Mouse (Mus musculus) heart, embryonic 15.5 days (tissue): ENCODE data around the gene Gdpd4. TPM values are rescaled to one million over a fixed set of nuclear protein-coding genes. Genes with fewer than 3 reads are reported as not detected.

Experiments
- ATAC-seq: fragments of 200-750 bp; cut with Nextera tagmentation; replicated peaks from 2 replicates; pipeline ENCODE4 v1.8.0; 2017; ENCODE audit warnings: low read depth, moderate TSS enrichment; ENCODE audit not compliant: insufficient number of reproducible peaks, insufficient read depth, low FRiP score
- H3K27ac ChIP-seq: fragments of 300-500 bp; sonication (generic); 2 replicates; pipeline ENCODE4 v1.5.1; 2015; ENCODE audit warnings: mild to moderate bottlenecking, inconsistent platforms
- H3K27me3 ChIP-seq: fragments of 300-500 bp; sonication (generic); 2 replicates; pipeline ENCODE4 v1.6.1; 2015; ENCODE audit warnings: inconsistent platforms
- H3K36me3 ChIP-seq: fragments of 300-500 bp; sonication (generic); 2 replicates; pipeline ENCODE4 v1.6.1; 2015; ENCODE audit warnings: mild to moderate bottlenecking, inconsistent platforms
- H3K4me1 ChIP-seq: fragments of 300-500 bp; sonication (generic); replicated peaks from 2 replicates; pipeline ENCODE4 v1.6.1; 2015; ENCODE audit warnings: inconsistent platforms
- H3K4me2 ChIP-seq: fragments of 300-500 bp; sonication (generic); 2 replicates; pipeline ENCODE4 v1.6.1; 2015; ENCODE audit warnings: inconsistent platforms, mild to moderate bottlenecking, moderate library complexity
- H3K4me3 ChIP-seq: fragments of 300-500 bp; sonication (generic); 2 replicates; pipeline ENCODE4 v1.5.1; 2015; ENCODE audit warnings: mild to moderate bottlenecking, inconsistent platforms
- H3K9ac ChIP-seq: fragments of 300-500 bp; sonication (generic); 2 replicates; pipeline ENCODE4 v1.6.1; 2015; ENCODE audit warnings: mild to moderate bottlenecking, inconsistent platforms
- H3K9me3 ChIP-seq: fragments of 300-500 bp; sonication (generic); replicated peaks from 2 replicates; pipeline ENCODE4 v1.6.1; 2016; ENCODE audit warnings: inconsistent platforms
- WGBS: fragments of 180-500 bp; shearing (Covaris S2); methylation state at CpG from one replicate; pipeline ENCODE4 v1.1.7; 2015; ENCODE audit warnings: mixed read lengths; 5-methylcytosine and 5-hydroxymethylcytosine counted together
- polyA plus RNA-seq: library from polyadenylated mRNA; unstranded; fragments of >200 nt; fragmentation: Nextera tagmentation; extraction: Ambion mirVana; gene quantifications from 2 replicates; pipeline ENCODE4 v1.2.1, GENCODE M21; 2015

The Gdpd4 gene
- polyA plus RNA-seq, 1 experiment from 2014 or later = not detected

GRCm38 (mm10) chr7:98085314-98085713 lies 165.6 kb downstream of the Gdpd4 start:
- 57% methylated on average over 7 of the region's 7 CpGs for WGBS
- H3K4me1 ChIP-seq = peaks cover 23% of the 10 kb centered on the region
- no peaks in the 10 kb centered on the region for H3K27me3 ChIP-seq
- H3K36me3 ChIP-seq = no peaks in the 10 kb centered on the region
- H3K27ac ChIP-seq = peak overlapping the region; percentile 57; the same call in 1 of the 2 replicates
- H3K9me3 ChIP-seq = no peaks in the 10 kb centered on the region
- no peak overlapping the region for H3K9ac ChIP-seq
- no peak for ATAC-seq
- 0 out of 2 replicates have a peak overlapping the region, but pooled peaks have one; percentile 28 for H3K4me2 ChIP-seq
- H3K4me3 ChIP-seq = no peak overlapping the region

DNA sequence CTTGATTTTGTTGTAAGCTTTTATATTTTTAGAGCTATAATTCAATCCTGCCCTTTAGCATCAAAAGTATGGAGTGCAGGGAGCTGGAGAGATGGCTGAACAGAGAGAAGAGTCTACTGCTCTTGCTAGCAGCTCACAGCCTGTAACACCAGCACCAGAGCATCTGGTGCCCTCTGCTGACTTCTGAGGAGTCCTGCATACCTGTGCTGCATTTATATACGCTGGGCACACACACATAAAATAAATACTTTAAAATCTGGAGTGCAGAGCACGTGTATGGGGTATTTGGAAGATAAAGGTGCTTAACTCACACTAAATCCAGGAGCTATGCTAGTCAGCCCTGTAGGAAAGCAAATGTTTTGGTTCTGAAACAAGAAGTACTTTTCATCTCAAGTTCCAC lies 166.6 kb downstream of the Gdpd4 start:
- no peak for ATAC-seq
- H3K4me1 ChIP-seq = peaks cover 23% of the 10 kb centered on the region
- no peak overlapping the region for H3K4me2 ChIP-seq
- no peaks in the 10 kb centered on the region for H3K36me3 ChIP-seq
- H3K4me3 ChIP-seq = no peak overlapping the region
- H3K9ac ChIP-seq = no peak overlapping the region
- no peak overlapping the region for H3K27ac ChIP-seq
- 41% methylated on average over 2 of the region's 2 CpGs for WGBS
- H3K27me3 ChIP-seq = no peaks in the 10 kb centered on the region
- no peaks in the 10 kb centered on the region for H3K9me3 ChIP-seq

DNA sequence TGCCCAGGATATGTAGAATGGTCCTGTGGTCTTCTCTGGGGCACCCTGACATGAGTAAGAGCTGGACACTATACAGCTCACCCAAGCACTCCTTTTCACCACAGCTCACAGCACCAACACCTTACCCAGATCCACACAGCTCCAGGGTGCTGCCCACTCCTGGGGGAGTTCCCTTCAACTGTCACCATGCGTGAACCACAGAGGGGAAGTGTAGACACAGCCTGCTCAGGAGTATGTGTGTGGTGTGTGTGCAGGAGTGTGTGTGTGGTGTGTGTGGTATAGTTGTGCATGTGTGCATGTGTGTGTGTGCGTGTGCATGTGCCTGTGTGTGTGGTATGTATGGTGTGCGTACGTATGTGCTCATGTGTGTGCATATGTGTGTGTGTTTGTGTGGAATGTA lies 176.1 kb downstream of the Gdpd4 start:
- Histone ChIP-seq H3K36me3 (no peaks in the 10 kb centered on the region), H3K9ac (no peak overlapping the region), H3K4me2 (no peak overlapping the region), H3K9me3 (no peaks in the 10 kb centered on the region), H3K4me1 (no peaks in the 10 kb centered on the region), H3K27ac (no peak overlapping the region), H3K27me3 (no peaks in the 10 kb centered on the region), H3K4me3 (no peak overlapping the region)
- ATAC-seq = no peak
- WGBS = 88% methylated on average over 4 of the region's 4 CpGs

DNA sequence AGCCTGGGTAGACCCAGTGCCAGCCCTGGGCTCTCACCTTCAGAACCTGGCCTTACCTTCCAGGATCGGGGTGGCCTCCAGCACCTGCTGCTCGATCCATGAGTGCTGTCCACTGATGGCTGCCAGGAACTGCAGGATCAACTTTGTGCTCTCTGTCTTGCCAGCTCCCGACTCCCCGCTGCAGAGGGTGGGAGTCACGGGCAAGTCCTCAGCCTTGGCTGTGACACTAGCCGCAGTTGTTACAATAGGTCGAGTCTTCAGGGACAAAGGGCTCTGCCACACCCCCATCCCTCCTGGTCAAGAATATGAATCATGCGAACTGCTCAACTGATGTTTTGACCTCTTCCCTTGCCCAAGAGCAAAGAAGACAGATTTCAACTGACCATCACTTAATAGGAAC lies 177.8 kb downstream of the Gdpd4 start:
- H3K4me3 ChIP-seq = no peak overlapping the region
- no peak for ATAC-seq

More for the DNA sequence above, 177.8 kb downstream of the Gdpd4 start:
- H3K27ac ChIP-seq = no peak overlapping the region
- WGBS = 84% methylated on average over 8 of the region's 8 CpGs
- H3K9ac ChIP-seq = no peak overlapping the region
- H3K27me3 ChIP-seq = no peaks in the 10 kb centered on the region
- H3K36me3 ChIP-seq = no peaks in the 10 kb centered on the region
- H3K4me1 ChIP-seq = no peaks in the 10 kb centered on the region
- no peaks in the 10 kb centered on the region for H3K9me3 ChIP-seq
- H3K4me2 ChIP-seq = no peak overlapping the region

Other genes starting within 250 kb of the Gdpd4 start
- 80.5 and 102 TPM in 2 replicates for gene Clns1a, start 223.3 kb upstream of the Gdpd4 start, polyA plus RNA-seq
- gene Aqp11, start 181.7 kb upstream of the Gdpd4 start, polyA plus RNA-seq = 3.0 and 11.9 TPM in 2 replicates
- gene Pak1, start 131.4 kb upstream of the Gdpd4 start, polyA plus RNA-seq = 2.7 and 5.6 TPM in 2 replicates
- 5.1 and 7.5 TPM in 2 replicates for gene Myo7a, start 199.6 kb downstream of the Gdpd4 start, polyA plus RNA-seq
- 0.08 and 0.27 TPM in 2 replicates for gene Omp, start 225.5 kb downstream of the Gdpd4 start, polyA plus RNA-seq